In genomic region chr17:35591219-35591578, GRCm38 (mm10) we compare ENCODE assay signal across 15 mouse cellular contexts. TPM values are rescaled to one million over a fixed set of nuclear protein-coding genes. Genes with fewer than 3 reads are reported as not detected.
DNase-seq lines count a peak whose midpoint lies in the region; ATAC-seq and TF ChIP-seq lines count a peak whose summit lies in the region.
"Had no signal": no experiment of that assay in that cellular context is flagged by ENCODE, and none has a peak within 500 bp of the region (broad histone marks: within the 10 kb centered on the region; RNA-seq: fewer than 3 reads in every experiment).

No protein-coding gene starts in this region.

- H3K4me2 ChIP-seq in hindbrain, embryonic 11.5 days (replicated peaks; ENCODE audit: low read depth, low read length): no peak overlapping the region
- H3K4me2 ChIP-seq in hindbrain, embryonic 12.5 days (replicated peaks): no peak overlapping the region
- H3K4me2 ChIP-seq in midbrain, embryonic 16.5 days (ENCODE audit: low read length): peak overlapping the region; percentile 25; the same call in 1 of the 2 replicates

- no peaks in the 10 kb centered on the region for H3K9me3 ChIP-seq in hindbrain, embryonic 11.5 days (ENCODE audit: control insufficient read depth, low read length)
- no peaks in the 10 kb centered on the region for H3K9me3 ChIP-seq in hindbrain, embryonic 12.5 days (replicated peaks)
- no peaks in the 10 kb centered on the region for H3K9me3 ChIP-seq in midbrain, embryonic 16.5 days (replicated peaks; ENCODE audit: control insufficient read depth, low read length, poor library complexity, severe bottlenecking)
- H3K9me3 ChIP-seq: heart, embryonic 13.5 days had no signal

- H3K4me3 ChIP-seq in hindbrain, embryonic 11.5 days (ENCODE audit: low read depth, low read length): no peak overlapping the region
- no peak overlapping the region for H3K4me3 ChIP-seq in hindbrain, embryonic 12.5 days
- peak overlapping the region; percentile 53 for H3K4me3 ChIP-seq in testis, adult 2 months (ENCODE audit: control insufficient read depth, low read depth, low read length)
- no peak overlapping the region for H3K4me3 ChIP-seq in midbrain, embryonic 16.5 days (ENCODE audit: low read depth, low read length)
- H3K4me3 ChIP-seq: heart, embryonic 13.5 days; limb, embryonic 12.5 days had no signal

- no peak overlapping the region for H3K27ac ChIP-seq in hindbrain, embryonic 11.5 days (ENCODE audit: low read depth, low read length)
- no peak overlapping the region for H3K27ac ChIP-seq in hindbrain, embryonic 12.5 days
- H3K27ac ChIP-seq in testis, adult 2 months (ENCODE audit: control insufficient read depth, insufficient read depth, low read depth, low read length): no peak overlapping the region
- H3K27ac ChIP-seq in midbrain, embryonic 16.5 days (ENCODE audit: low read length): peak overlapping the region; percentile 70
- H3K27ac ChIP-seq: heart, embryonic 13.5 days; limb, embryonic 12.5 days; liver, embryonic 14.5 days had no signal

- H3K27me3 ChIP-seq in hindbrain, embryonic 11.5 days (ENCODE audit: control insufficient read depth, insufficient read depth, low read length): no peaks in the 10 kb centered on the region; the same call in 1 of the 2 replicates
- no peaks in the 10 kb centered on the region for H3K27me3 ChIP-seq in hindbrain, embryonic 12.5 days
- 0 out of 2 replicates have a peak, but pooled peaks cover 2% of the 10 kb centered on the region for H3K27me3 ChIP-seq in testis, adult 2 months (ENCODE audit: control insufficient read depth, insufficient read depth, low read length)
- H3K27me3 ChIP-seq in midbrain, embryonic 16.5 days (ENCODE audit: control insufficient read depth, insufficient read depth, low read depth, low read length): no peaks in the 10 kb centered on the region
- H3K27me3 ChIP-seq: heart, embryonic 13.5 days had no signal

- TF ChIP-seq CTCF in testis, adult 2 months (IDR thresholded peaks at IDR 0.05; ENCODE audit: control insufficient read depth, insufficient read depth, insufficient replicate concordance, low read depth, low read length): no peak

- no peak for TF ChIP-seq POLR2A in testis, adult 2 months (IDR thresholded peaks at IDR 0.05; ENCODE audit: control insufficient read depth, low read depth, low read length)

- DNase-seq in hindbrain, embryonic 11.5 days (ENCODE audit: low spot score): no peak
- DNase-seq in testis, postnatal 10 days (ENCODE audit: low spot score): no peak
- no peak for DNase-seq in ovary, postnatal 36 days (ENCODE audit: low spot score)
- no peak for DNase-seq in embryo, embryonic 9.5 days (ENCODE audit: extremely low spot score)
- DNase-seq: thymus, adult 18-20 months had no signal

- WGBS in hindbrain, embryonic 11.5 days: 78% methylated on average over 7 of the region's 7 CpGs
- WGBS in hindbrain, embryonic 12.5 days: 65% methylated on average over 7 of the region's 7 CpGs
- WGBS in midbrain, embryonic 16.5 days: 61% methylated on average over 7 of the region's 7 CpGs

- ATAC-seq in hindbrain, embryonic 11.5 days (ENCODE audit: low FRiP score): peak; percentile 47; the same call in 1 of the 2 replicates
- ATAC-seq in hindbrain, embryonic 12.5 days (ENCODE audit: low FRiP score): no peak; the same call in none of the 2 replicates
- ATAC-seq in midbrain, embryonic 16.5 days: no peak; the same call in 1 of the 2 replicates

- H3K9ac ChIP-seq in hindbrain, embryonic 11.5 days (ENCODE audit: low read depth, low read length): no peak overlapping the region
- no peak overlapping the region for H3K9ac ChIP-seq in hindbrain, embryonic 12.5 days
- no peak overlapping the region for H3K9ac ChIP-seq in midbrain, embryonic 16.5 days (ENCODE audit: low read depth, low read length)
- H3K9ac ChIP-seq: heart, embryonic 13.5 days; limb, embryonic 12.5 days; liver, embryonic 14.5 days had no signal

- no peaks in the 10 kb centered on the region for H3K4me1 ChIP-seq in hindbrain, embryonic 11.5 days (replicated peaks; ENCODE audit: control insufficient read depth, insufficient read depth, low read length)
- no peaks in the 10 kb centered on the region for H3K4me1 ChIP-seq in hindbrain, embryonic 12.5 days
- peaks cover 12% of the 10 kb centered on the region for H3K4me1 ChIP-seq in testis, adult 2 months (ENCODE audit: control insufficient read depth, insufficient read depth, low read length)
- no peaks in the 10 kb centered on the region for H3K4me1 ChIP-seq in midbrain, embryonic 16.5 days (ENCODE audit: control insufficient read depth, insufficient read depth, low read length)
- H3K4me1 ChIP-seq: heart, embryonic 13.5 days; limb, embryonic 12.5 days had no signal

- no peaks in the 10 kb centered on the region for H3K36me3 ChIP-seq in hindbrain, embryonic 11.5 days (ENCODE audit: control insufficient read depth, insufficient read depth, low read length)
- H3K36me3 ChIP-seq in hindbrain, embryonic 12.5 days: no peaks in the 10 kb centered on the region
- no peaks in the 10 kb centered on the region for H3K36me3 ChIP-seq in testis, adult 2 months (ENCODE audit: control insufficient read depth, insufficient read depth, low read length)
- no peaks in the 10 kb centered on the region for H3K36me3 ChIP-seq in midbrain, embryonic 16.5 days (ENCODE audit: control insufficient read depth, insufficient read depth, low read length)
- H3K36me3 ChIP-seq: heart, embryonic 13.5 days; limb, embryonic 12.5 days had no signal

RNA-seq across cellular contexts. Expression of gene Sfta2, which starts 10.2 kb away (rescaled TPM):
- polyA plus RNA-seq in hindbrain, embryonic 11.5 days (2014; fragmentation: Nextera tagmentation; extraction: Ambion mirVana): not detected in 2 replicates
- not detected in 2 replicates for polyA plus RNA-seq in hindbrain, embryonic 12.5 days (2016; fragmentation: Nextera tagmentation; extraction: Ambion mirVana)
- not detected in 2 replicates for polyA plus RNA-seq in testis, adult 2 months (2012; rRNA removed)
- polyA plus RNA-seq in midbrain, embryonic 16.5 days (2015; fragmentation: Nextera tagmentation; extraction: Ambion mirVana): not detected in 2 replicates
- polyA plus RNA-seq: C2C12; limb, embryonic 12.5 days; liver, embryonic 14.5 days; spleen, adult 2 months; urinary bladder, adult 2 months had no signal

RNA-seq across cellular contexts. Expression of gene 2300002M23Rik, which starts 23.9 kb away (rescaled TPM):
- polyA plus RNA-seq in hindbrain, embryonic 11.5 days (2014; fragmentation: Nextera tagmentation; extraction: Ambion mirVana): not detected in 2 replicates
- not detected in 2 replicates for polyA plus RNA-seq in hindbrain, embryonic 12.5 days (2016; fragmentation: Nextera tagmentation; extraction: Ambion mirVana)
- polyA plus RNA-seq in testis, adult 2 months (2012; rRNA removed): 1.8 TPM in 1 of 2 replicates, not detected in the other
- polyA plus RNA-seq in midbrain, embryonic 16.5 days (2015; fragmentation: Nextera tagmentation; extraction: Ambion mirVana): not detected in 2 replicates
- polyA plus RNA-seq: C2C12; heart, embryonic 13.5 days; limb, embryonic 12.5 days; liver, embryonic 14.5 days; spleen, adult 2 months; urinary bladder, adult 2 months had no signal

RNA-seq across cellular contexts. Expression of gene Gm9573, which starts 35.2 kb away (rescaled TPM):
- not detected in 2 replicates for polyA plus RNA-seq in hindbrain, embryonic 11.5 days (2014; fragmentation: Nextera tagmentation; extraction: Ambion mirVana)
- polyA plus RNA-seq in hindbrain, embryonic 12.5 days (2016; fragmentation: Nextera tagmentation; extraction: Ambion mirVana): not detected in 2 replicates
- 0.36 TPM in 1 of 2 replicates, not detected in the other for polyA plus RNA-seq in testis, adult 2 months (2012; rRNA removed)
- not detected in 2 replicates for polyA plus RNA-seq in midbrain, embryonic 16.5 days (2015; fragmentation: Nextera tagmentation; extraction: Ambion mirVana)
- polyA plus RNA-seq: C2C12; heart, embryonic 13.5 days; limb, embryonic 12.5 days; liver, embryonic 14.5 days; spleen, adult 2 months; urinary bladder, adult 2 months had no signal

RNA-seq across cellular contexts. Expression of gene Cdsn, which starts 39.3 kb away (rescaled TPM):
- polyA plus RNA-seq in hindbrain, embryonic 11.5 days (2014; fragmentation: Nextera tagmentation; extraction: Ambion mirVana): 0.06 and 0.20 TPM in 2 replicates
- 0.08 and 0.20 TPM in 2 replicates for polyA plus RNA-seq in hindbrain, embryonic 12.5 days (2016; fragmentation: Nextera tagmentation; extraction: Ambion mirVana)
- polyA plus RNA-seq in testis, adult 2 months (2012; rRNA removed): 8.7 and 9.5 TPM in 2 replicates
- 0.07 and 0.09 TPM in 2 replicates for polyA plus RNA-seq in midbrain, embryonic 16.5 days (2015; fragmentation: Nextera tagmentation; extraction: Ambion mirVana)
- polyA plus RNA-seq: limb, embryonic 12.5 days; liver, embryonic 14.5 days had no signal

RNA-seq across cellular contexts. Expression of gene Mucl3, which starts 52.3 kb away (rescaled TPM):
- polyA plus RNA-seq in hindbrain, embryonic 11.5 days (2014; fragmentation: Nextera tagmentation; extraction: Ambion mirVana): 0.32 TPM in 1 of 2 replicates, not detected in the other
- polyA plus RNA-seq in hindbrain, embryonic 12.5 days (2016; fragmentation: Nextera tagmentation; extraction: Ambion mirVana): 0.15 and 0.20 TPM in 2 replicates
- 0.10 and 0.11 TPM in 2 replicates for polyA plus RNA-seq in testis, adult 2 months (2012; rRNA removed)
- polyA plus RNA-seq in midbrain, embryonic 16.5 days (2015; fragmentation: Nextera tagmentation; extraction: Ambion mirVana): 0.07 and 0.14 TPM in 2 replicates
- polyA plus RNA-seq: gonadal fat pad, adult 2 months; liver, embryonic 14.5 days; spleen, adult 2 months had no signal
